Mouse (Mus musculus): ENCODE measurements around the gene Nckap5.
"Not testable (repeated sequence)": the region's sequence is repeated elsewhere in the genome, so short reads cannot be mapped to it uniquely, and the experiment has no call there.

The Nckap5 gene

DNA sequence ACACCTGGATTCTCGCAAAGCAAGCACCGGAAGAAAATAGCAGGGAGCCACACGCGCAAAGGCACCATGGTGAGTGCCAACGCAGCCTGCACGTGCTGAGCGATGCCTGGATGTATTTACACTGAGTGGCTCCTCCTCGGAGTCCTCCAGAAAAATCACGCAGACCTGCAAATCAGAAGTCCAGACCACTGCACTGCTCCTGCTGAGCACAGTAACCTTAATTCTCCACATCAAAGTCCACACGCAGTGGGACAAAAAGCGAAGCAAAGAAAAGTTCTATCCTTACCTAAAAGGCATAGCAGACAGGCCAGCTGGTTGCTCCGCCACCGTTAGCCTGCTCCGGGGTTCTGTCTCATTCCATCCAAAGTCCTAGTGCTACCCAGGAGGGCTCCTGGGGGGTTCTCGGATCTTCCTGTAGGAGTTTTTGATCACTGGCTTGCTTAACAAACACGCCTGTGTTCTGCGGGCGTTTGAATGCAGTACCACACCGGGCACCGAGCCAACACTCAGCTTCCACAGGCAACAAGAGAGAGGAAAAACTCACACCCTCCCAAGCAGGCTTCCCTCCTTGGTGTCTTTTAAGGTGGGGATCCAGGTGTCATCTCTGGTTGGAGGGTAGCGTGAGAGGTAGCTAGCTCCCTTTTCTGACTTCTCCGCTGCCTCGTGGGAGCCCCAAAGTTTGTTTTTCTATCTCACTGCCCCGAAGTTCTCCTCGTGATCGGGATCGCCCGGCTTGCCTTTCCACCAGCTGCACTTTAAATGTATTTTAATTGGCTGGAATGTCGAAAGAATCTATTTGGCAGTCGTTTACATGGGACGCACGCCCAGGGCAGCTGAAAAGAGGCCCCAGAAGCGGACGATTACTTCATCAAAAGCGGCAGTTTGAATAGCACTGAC lies at the start of gene Nckap5:
Gene Nckap5 (minus strand): TSS at position 769 of the 897 bp plus-strand sequence.
- DNase-seq (ENCODE audit: low spot score in 2 of 2): peak; percentile 48 to 63

DNA sequence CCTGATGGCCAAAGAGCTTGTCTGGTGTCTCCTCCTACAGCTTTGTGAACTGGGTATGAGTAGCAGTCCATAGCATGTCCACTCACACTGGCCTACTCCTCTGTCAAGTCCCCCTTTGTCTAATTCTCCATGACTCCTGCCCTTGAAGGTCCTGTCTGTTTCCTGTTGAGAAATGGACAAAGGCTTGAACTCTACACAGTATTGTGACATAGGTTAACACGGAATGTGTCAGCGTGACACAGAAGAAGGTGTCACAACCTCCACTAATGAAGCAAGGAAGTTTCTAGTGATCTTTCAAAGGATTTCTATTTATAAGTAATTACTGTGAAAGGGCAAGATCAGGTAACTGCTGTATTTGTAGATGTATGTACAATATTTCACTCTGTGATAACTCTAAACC lies 46.9 kb upstream of the Nckap5 start:
- no peak for DNase-seq (ENCODE audit: low spot score in 2 of 2)

DNA sequence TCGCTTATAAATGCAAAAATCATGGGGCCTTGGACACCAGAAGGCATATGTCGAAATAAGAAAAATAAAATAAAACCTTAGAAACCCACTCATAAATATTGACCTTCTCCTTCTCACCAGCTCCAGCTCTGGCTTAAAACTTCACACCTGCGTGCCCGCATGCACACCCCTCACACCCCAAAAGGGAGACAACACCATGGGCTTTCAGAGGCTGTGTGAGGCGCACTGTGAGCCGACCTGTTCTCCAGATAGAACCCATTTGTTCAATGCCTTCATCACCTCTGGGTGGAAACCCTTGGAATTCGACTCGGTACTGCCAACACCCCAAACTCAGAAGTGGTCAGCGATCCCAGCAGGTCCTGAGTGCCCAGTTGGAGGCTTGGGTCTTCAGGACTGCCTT lies 37.8 kb upstream of the Nckap5 start:
- DNase-seq (ENCODE audit: low spot score in 2 of 2): no peak

DNA sequence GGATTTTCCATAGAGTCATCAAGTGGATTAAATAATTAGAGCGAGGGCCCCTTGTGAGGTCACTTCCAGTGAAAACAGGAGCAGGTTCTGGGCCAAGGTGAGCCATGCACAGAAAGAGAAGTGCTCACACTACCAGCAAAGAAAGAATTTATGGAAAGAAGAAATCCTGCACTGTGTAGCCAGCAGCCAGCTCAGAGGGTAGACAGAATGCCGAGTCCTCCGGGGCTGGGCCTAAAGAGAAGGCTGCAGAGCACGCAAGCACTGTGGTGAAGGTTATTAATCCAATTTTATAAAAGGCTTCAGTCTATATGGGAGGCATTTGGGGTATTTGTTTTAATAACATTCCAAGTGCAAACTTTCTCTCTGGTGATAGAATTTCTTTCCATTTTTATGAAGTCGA lies 37.3 kb upstream of the Nckap5 start:
- no peak for DNase-seq (ENCODE audit: low spot score in 2 of 2)

DNA sequence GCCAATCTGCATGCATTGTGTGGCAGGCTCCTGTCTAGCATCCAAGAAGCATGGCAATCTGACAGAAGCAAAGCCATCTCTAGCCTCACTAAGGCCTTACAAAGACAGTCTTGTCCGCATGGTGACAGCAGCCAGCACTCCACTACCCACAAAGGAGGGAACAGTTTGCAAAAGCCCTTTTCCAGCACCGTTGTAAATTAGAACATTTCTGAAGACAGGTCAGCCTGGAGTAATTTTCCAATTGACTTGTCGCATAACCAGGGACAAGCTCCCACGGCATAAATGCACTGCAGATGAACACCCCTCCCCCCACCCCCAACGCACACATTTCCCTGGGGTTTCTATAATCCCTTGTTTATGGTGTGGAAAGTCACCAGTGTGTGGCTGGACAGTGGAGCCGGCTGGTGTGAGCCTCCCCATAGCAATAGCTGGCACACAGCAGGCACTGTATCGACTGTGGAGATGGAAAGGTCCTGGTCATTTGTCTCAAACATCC lies 35.0 kb upstream of the Nckap5 start:
- peak in 1 of 2 experiments; percentile 29 for DNase-seq (ENCODE audit: low spot score in 2 of 2)

GRCm38 (mm10) chr1:126861816-126862215 lies 31.2 kb upstream of the Nckap5 start:
- DNase-seq (ENCODE audit: low spot score in 2 of 2): no peak

GRCm38 (mm10) chr1:126860537-126860936 lies 29.9 kb upstream of the Nckap5 start:
- no peak for DNase-seq (ENCODE audit: low spot score in 2 of 2)

DNA sequence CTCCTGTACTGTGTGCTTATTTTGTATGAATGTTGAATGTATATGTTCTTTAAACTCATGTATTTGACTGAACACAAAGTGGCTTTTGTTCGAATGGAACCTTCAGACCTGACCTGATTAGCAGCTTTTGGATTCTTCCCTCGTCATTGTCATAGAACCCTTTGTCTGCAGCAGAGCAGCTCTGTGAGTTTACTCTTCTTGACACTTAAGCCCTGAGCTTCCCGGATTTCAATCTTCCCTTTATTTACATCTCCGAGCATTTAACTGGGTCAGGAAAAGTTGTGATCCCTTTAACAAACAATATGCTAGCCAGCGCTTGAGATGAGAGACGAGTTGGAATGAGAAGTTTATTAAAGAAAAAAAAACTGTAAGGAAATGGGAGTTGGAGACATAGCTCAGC lies 18.9 kb upstream of the Nckap5 start:
- no peak for DNase-seq (ENCODE audit: low spot score in 2 of 2)

- DNase-seq (ENCODE audit: low spot score in 2 of 2): no peak
Observed at GRCm38 (mm10) chr1:126846317-126846716, 15.7 kb upstream of the Nckap5 start.

DNA sequence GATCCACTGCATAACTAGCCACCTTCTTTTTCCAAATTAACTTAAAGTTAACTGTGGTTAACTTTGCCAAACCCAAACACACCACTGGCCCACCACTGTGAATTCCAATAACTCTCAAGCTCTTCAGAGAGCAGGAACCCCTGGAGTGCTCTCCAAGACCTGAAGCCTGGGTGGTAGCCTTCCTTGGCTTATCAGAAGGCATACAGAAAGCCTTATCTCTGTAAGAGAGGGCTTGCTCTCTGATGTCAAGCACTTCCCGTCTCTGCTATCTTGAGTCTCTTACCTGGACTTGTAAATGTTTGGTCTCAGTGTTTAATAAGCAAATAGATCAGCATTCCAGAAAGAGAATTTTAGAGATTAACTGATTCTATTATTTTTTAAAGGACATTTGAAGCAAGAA lies 2.3 kb upstream of the Nckap5 start:
- no peak for DNase-seq (ENCODE audit: low spot score in 2 of 2)

GRCm38 (mm10) chr1:126829031-126829430 lies 1.6 kb downstream of the Nckap5 start:
- no peak for DNase-seq (ENCODE audit: low spot score in 2 of 2)

DNA sequence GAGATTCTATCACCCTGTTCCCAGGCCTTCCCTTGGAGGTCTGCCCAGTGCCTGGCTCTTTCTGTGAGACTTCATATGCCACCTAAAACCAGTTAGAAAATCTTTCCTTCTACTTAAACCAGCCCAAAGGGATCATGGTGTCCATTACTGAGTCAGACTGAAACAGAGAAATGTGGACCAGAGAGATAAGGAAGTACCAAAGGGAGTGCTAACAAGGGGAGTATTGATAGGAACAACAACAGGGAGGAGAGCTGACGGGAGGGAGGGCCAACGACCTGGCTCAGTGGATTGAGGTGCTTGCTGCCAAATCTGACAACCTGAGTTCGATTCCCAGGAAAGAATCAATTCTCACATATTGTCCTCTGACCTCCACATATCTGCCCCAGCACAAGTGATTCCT lies 5.8 kb downstream of the Nckap5 start:
- no peak for DNase-seq (ENCODE audit: low spot score in 2 of 2)

DNA sequence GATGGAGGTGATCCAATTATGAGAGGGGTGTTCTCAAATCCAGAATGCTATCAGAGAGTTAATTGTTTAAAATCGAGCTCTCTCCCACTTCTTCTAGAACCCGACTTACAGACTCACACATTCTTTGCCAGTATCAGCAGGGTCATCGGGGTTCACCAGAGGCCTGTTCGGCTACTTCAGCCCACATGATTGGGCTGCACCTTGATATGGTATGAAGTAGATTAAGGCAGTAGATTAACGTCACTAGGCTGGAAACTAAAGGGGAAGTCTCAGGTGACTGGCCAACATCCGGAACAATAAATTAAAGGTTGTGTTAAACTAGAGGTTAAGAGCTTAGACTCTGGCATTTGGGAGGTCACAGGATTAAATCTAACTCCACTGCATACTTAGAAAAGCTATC lies 8.4 kb downstream of the Nckap5 start:
- no peak for DNase-seq (ENCODE audit: low spot score in 2 of 2)

DNA sequence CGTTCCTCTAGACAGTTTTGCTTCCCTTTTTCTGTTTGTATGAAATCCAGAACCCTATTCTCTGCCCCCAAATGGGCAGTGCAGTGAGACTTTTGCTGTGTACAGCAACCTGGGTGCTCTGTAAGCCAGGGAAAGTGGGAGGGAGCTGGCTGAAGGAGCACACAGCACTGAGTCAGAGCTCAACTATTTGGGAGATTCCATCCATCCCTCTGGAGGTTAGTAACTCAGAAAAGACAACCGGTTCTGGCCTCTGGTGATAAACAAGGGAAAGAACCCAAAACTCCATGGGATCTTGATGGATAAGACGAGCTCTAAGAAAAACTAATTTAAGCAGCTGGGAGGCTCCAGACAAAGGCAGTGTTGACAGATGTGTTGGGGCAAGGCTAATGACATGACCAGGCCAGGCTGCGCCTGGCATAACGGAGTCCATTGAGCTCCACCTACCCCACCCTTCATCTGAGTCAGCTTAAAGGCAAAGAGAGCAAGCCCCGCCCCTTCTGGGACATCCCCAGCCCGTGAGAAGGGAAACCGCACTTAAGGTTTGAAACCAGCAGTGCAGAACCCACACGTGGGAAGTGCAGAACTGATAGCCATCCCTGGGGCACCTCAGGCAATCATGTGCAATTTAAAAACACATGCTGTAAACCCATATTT lies 13.1 kb downstream of the Nckap5 start:
- DNase-seq (ENCODE audit: low spot score in 2 of 2): no peak

GRCm38 (mm10) chr1:126806994-126807611 lies 23.5 kb downstream of the Nckap5 start:
- DNase-seq (ENCODE audit: low spot score in 2 of 2): no peak

- no peak for DNase-seq (ENCODE audit: low spot score in 2 of 2)
Observed at GRCm38 (mm10) chr1:126806548-126806947, 24.1 kb downstream of the Nckap5 start.

DNA sequence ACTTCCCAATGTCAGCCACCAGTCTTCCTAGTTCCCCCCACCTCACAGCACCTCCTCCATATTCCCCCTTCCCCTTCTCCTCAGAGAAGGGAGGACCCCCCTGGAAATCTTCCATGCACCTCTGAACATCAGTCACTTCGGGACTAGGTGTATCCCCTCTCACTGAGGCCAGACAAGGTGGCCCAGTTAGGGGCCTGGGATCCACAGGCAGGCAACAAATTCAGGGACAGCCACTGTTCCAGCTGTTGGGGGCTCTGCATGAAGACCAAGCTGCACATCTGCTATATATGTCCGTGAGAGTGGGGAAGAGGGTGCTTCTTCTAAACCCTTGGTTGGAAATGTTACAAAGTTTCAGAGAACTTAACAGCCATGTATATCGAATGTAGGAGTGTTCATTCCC lies 28.2 kb downstream of the Nckap5 start:
- no peak for DNase-seq (ENCODE audit: low spot score in 2 of 2)

GRCm38 (mm10) chr1:126801706-126802105 lies 28.9 kb downstream of the Nckap5 start:
- DNase-seq (ENCODE audit: low spot score in 2 of 2): no peak

- no peak for DNase-seq (ENCODE audit: low spot score in 2 of 2)
Observed at GRCm38 (mm10) chr1:126799379-126799798, 31.2 kb downstream of the Nckap5 start.

DNA sequence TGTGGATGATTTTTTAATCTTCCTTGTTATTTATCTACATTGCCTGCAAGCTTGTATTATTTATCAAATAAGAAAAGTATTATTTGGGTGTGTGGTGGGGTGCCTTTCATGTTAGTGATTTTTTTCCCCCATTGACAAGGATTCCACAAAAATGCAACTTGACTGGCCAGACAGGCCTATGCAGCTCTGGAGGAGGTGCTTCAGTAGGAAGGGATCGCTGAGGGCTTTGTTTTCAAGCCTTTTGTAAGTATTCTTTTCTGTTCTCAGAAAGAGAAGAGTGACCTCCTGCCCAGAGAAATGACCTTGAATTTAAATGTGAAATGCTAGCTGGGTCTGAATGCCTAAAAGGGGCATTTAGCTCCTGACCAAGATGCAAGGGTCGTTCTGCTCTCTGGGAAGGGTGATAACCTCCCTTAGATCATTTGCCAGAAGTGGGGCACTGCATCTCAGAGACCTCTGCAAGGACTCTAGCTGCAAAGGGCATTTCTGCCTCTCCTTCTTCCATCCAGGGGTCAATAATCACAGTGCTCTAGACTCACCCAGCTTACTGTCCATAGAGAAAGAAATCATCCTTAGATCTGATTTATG lies 50.2 kb downstream of the Nckap5 start:
- DNase-seq (ENCODE audit: low spot score in 2 of 2): not testable (repeated sequence)

DNA sequence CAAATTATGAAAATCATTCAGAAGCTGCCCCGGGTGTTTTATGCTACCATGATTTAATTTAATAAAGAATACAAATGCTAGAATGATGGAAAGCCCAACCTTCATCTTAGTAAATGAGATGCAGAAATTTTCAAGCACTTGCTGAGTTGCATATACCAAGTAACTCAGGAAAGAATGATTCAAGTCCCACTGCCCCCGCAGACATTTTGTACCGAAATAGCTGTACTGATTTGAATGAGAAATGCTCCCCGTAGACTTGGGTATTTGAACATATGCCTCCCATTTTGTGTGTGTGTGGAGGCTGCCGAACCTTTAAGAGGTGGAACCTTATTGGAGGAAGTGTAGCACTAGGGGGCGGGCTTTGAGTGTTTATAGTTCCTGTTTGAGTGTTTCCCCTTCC lies 56.7 kb downstream of the Nckap5 start:
- not testable (repeated sequence) for DNase-seq (ENCODE audit: low spot score in 2 of 2)

GRCm38 (mm10) chr1:126766971-126767370 lies 63.6 kb downstream of the Nckap5 start:
- no peak for DNase-seq (ENCODE audit: low spot score in 2 of 2)

Data from cerebellum, postnatal 4 days (tissue).